Mouse (Mus musculus) limb, embryonic 14.5 days (tissue): ENCODE data around the gene Senp6. TPM values are rescaled to one million over a fixed set of nuclear protein-coding genes. Genes with fewer than 3 reads are reported as not detected.
A peak's percentile ranks its signal among the peaks of the same experiment; 100 is the strongest.

Experiments
- ATAC-seq: fragments of 200-750 bp; cut with Nextera tagmentation; 2 replicates; pipeline ENCODE4 v1.8.0; 2017; ENCODE audit warnings: low read depth, moderate number of reproducible peaks, moderate TSS enrichment; ENCODE audit not compliant: low FRiP score
- DNase-seq: peaks from one replicate; pipeline ENCODE4 v3.0.0-alpha.2; 2015; ENCODE audit warnings: low spot score
- H3K27ac ChIP-seq: fragments of 300-500 bp; sonication (generic); replicated peaks from 2 replicates; pipeline ENCODE4 v1.5.1; 2014; ENCODE audit warnings: low read depth, mild to moderate bottlenecking, low read length, moderate library complexity, mixed read lengths
- H3K27me3 ChIP-seq: fragments of 300-500 bp; sonication (generic); 2 replicates; pipeline ENCODE4 v1.6.1; 2014; ENCODE audit warnings: low read length, mixed read lengths; ENCODE audit not compliant: control insufficient read depth, insufficient read depth
- H3K36me3 ChIP-seq: fragments of 300-500 bp; sonication (generic); 2 replicates; pipeline ENCODE4 v1.6.1; 2014; ENCODE audit warnings: mild to moderate bottlenecking, low read length, moderate library complexity, mixed read lengths; ENCODE audit not compliant: control insufficient read depth, insufficient read depth
- H3K4me1 ChIP-seq: fragments of 300-500 bp; sonication (generic); 2 replicates; pipeline ENCODE4 v1.6.1; 2014; ENCODE audit warnings: antibody characterized with exemption, low read length, mixed read lengths; ENCODE audit not compliant: control insufficient read depth, insufficient read depth
- H3K4me2 ChIP-seq: fragments of 300-500 bp; sonication (generic); replicated peaks from 2 replicates; pipeline ENCODE4 v1.6.1; 2014; ENCODE audit warnings: low read depth, mild to moderate bottlenecking, low read length, moderate library complexity; ENCODE audit not compliant: severe bottlenecking
- H3K4me3 ChIP-seq: fragments of 300-500 bp; sonication (generic); replicated peaks from 2 replicates; pipeline ENCODE4 v1.5.1; 2014; ENCODE audit warnings: low read length
- H3K9ac ChIP-seq: fragments of 300-500 bp; sonication (generic); 2 replicates; pipeline ENCODE4 v1.6.1; 2014; ENCODE audit warnings: mild to moderate bottlenecking, low read depth, low read length, moderate library complexity; ENCODE audit not compliant: severe bottlenecking
- H3K9me3 ChIP-seq: fragments of 300-500 bp; sonication (generic); 2 replicates; pipeline ENCODE4 v1.6.1; 2016; ENCODE audit warnings: low read length; ENCODE audit not compliant: control insufficient read depth
- POLR2A ChIP-seq: fragments of 200-500 bp; IDR thresholded peaks from 2 replicates; pipeline ENCODE4 v1.8.0; 2012; ENCODE audit warnings: inconsistent platforms, mild to moderate bottlenecking, moderate library complexity, borderline replicate concordance; ENCODE audit not compliant: insufficient read depth, insufficient read length; ENCODE audit errors: extremely low read depth
- WGBS: fragments of 180-500 bp; shearing (Covaris S2); extraction: QIAGEN DNeasy Blood & Tissue Kit; methylation state at CpG from one replicate; pipeline ENCODE4 v1.1.7; 2014; 5-methylcytosine and 5-hydroxymethylcytosine counted together
- polyA plus RNA-seq, 2 experiments: library from polyadenylated mRNA; depleted of rRNA in 1 of 2; stranded (reverse) in 1 of 2; unstranded in 1 of 2; fragments of >200 nt; fragmentation: Nextera tagmentation in 1 of 2; extraction: Ambion mirVana in 1 of 2; gene quantifications; 2 replicates each; pipeline versions ENCODE4 v1.2.1 to v1.2.3; 2012 to 2014

Senp6 gene
- polyA plus RNA-seq, 2 experiments = 72.9 to 80.8 TPM

DNA sequence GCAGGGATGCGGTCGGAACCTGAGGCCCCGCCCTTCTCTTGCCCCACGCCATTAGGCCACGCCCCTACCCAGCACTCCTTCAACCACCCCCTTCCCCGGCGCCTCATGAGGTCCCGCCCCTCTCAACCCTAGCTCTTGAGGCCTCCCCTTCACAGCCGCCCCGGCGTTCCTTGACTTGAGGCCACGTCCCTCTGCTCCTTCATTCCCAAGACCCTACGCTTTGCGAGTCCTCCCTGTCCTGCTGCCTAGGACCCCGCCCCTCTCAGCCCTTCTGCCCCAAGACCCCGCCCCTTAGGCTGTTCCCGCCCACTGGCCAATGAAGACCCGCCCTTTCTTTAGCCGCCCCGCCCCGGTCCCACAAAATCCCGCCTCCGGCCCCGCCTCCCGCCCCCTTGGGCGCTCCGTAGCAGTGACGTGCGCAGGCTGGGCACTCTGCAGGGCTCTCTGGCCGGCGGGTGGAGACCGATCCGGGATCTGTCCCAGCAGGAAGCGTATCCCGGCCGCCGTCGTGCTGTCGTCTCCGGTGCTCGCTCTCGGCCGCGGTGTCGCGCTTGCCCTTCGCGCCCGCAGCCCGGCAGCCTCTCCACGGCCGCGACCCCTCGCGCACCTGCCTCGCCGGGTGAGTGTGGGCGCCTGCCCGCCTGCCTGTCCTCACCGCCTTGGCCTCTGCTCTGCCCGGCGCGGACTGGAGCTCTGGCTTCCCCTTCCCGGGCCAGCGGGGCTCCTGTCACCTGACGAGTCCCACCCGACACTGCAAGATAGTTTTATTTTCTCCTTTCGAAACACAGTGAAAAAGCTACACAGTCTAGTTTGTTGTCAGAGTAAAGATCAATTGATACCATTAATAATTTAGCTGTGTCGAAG, 98.1 kb downstream of the Senp6 start, which contains the start of gene Myo6:
Myo6 (plus strand) TSS at position 421 of the 864 bp plus-strand sequence.
- Histone ChIP-seq H3K27me3 (no peaks in the 10 kb centered on the region), H3K9me3 (no peaks in the 10 kb centered on the region), H3K9ac (peak within 1 kb of the TSS; percentile 71), H3K4me2 (peak within 1 kb of the TSS; percentile 88), H3K36me3 (no peaks in the 10 kb centered on the region), H3K27ac (peak within 1 kb of the TSS; percentile 74), H3K4me3 (peak within 1 kb of the TSS; percentile 77), H3K4me1 (0 out of 2 replicates have a peak, but pooled peaks cover 6% of the 10 kb centered on the region)
- WGBS = under 1% methylated on average over 57 of the region's 69 CpGs
- DNase-seq (peak; percentile 82), ATAC-seq (peak; percentile 97)
- TF ChIP-seq POLR2A = 0 out of 2 replicates have a peak, but pooled peaks have one; percentile 33

DNA sequence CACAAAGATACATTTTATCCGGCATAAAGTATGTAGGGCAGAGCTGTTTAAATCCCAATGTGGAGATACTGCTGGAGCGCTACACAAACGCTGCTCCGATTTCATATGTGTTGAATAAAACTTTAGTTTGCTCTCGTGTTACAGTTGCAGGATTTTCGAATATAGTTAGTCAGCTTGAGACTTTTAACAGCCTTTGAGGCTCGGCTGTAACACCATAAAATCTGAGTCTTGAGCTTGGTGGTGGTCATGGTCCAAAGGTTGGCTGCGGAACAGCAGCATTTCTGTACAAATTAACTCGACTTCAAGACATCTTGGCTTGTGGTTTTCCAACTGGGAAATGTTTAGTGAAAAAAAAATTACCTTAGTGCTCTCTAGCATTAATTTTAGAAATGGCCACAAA, 99.0 kb downstream of the Senp6 start:
- Histone ChIP-seq H3K27ac (0 out of 2 replicates have a peak overlapping the region, but pooled peaks have one; percentile 39), H3K4me3 (peak overlapping the region; percentile 77), H3K27me3 (no peaks in the 10 kb centered on the region), H3K4me1 (0 out of 2 replicates have a peak, but pooled peaks cover 6% of the 10 kb centered on the region), H3K36me3 (no peaks in the 10 kb centered on the region), H3K4me2 (peak overlapping the region; percentile 88), H3K9me3 (no peaks in the 10 kb centered on the region), H3K9ac (no peak overlapping the region; the same call in 1 of the 2 replicates)
- ATAC-seq = no peak
- 14% methylated on average over 9 of the region's 9 CpGs for WGBS
- TF ChIP-seq POLR2A = no peak
- DNase-seq = peak; percentile 52

DNA sequence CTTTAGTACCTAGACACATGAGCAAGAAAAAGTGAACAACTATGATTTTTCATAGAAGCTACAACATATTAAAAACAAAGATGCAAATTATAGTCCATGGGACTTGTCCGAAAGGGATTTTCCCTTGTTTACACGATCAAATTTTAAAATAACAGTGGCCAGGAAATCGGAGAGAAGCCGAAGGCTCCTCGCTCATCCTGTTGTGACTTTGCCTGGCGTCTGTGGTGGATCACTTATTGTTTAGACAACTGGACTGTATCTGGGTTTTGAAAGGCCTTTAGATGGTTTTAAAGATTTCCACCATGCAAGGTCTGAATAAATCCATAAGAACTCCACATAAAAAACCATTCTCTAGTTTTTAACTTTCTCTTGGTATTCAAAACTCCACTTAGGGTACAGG, 99.7 kb downstream of the Senp6 start:
- H3K4me3 ChIP-seq = peak overlapping the region; percentile 77; the same call in 1 of the 2 replicates
- ATAC-seq (no peak), DNase-seq (no peak)
- no peaks in the 10 kb centered on the region for H3K27me3 ChIP-seq
- no peaks in the 10 kb centered on the region for H3K9me3 ChIP-seq
- WGBS = 86% methylated on average over 6 of the region's 6 CpGs
- H3K4me1 ChIP-seq = 0 out of 2 replicates have a peak, but pooled peaks cover 6% of the 10 kb centered on the region
- no peak for TF ChIP-seq POLR2A
- H3K36me3 ChIP-seq = no peaks in the 10 kb centered on the region
- H3K4me2 ChIP-seq = peak overlapping the region; percentile 88; the same call in 1 of the 2 replicates
- no peak overlapping the region for H3K27ac ChIP-seq
- no peak overlapping the region for H3K9ac ChIP-seq

- no peak for DNase-seq
- 75% methylated on average over 4 of the region's 4 CpGs for WGBS
- no peaks in the 10 kb centered on the region for H3K9me3 ChIP-seq
Observed at GRCm38 (mm10) chr9:80167089-80167488, 100.4 kb downstream of the Senp6 start.

GRCm38 (mm10) chr9:80169551-80169950, 102.8 kb downstream of the Senp6 start:
- Histone ChIP-seq H3K4me2 (no peak overlapping the region), H3K27ac (no peak overlapping the region), H3K27me3 (no peaks in the 10 kb centered on the region), H3K9me3 (no peaks in the 10 kb centered on the region), H3K9ac (no peak overlapping the region), H3K4me3 (no peak overlapping the region), H3K36me3 (no peaks in the 10 kb centered on the region), H3K4me1 (peaks cover 10% of the 10 kb centered on the region)
- WGBS = 89% methylated on average over 9 of the region's 9 CpGs
- no peak for ATAC-seq
- TF ChIP-seq POLR2A = no peak
- DNase-seq = no peak

More at GRCm38 (mm10) chr9:80167089-80167488, 100.4 kb downstream of the Senp6 start:
- H3K4me3 ChIP-seq = no peak overlapping the region
- H3K27ac ChIP-seq = no peak overlapping the region
- no peak for TF ChIP-seq POLR2A
- no peaks in the 10 kb centered on the region for H3K36me3 ChIP-seq
- H3K27me3 ChIP-seq = no peaks in the 10 kb centered on the region
- 0 out of 2 replicates have a peak, but pooled peaks cover 6% of the 10 kb centered on the region for H3K4me1 ChIP-seq
- ATAC-seq = no peak
- H3K9ac ChIP-seq = no peak overlapping the region
- no peak overlapping the region for H3K4me2 ChIP-seq
